Mouse (Mus musculus) olfactory bulb, adult 2 months (tissue): ENCODE measurements at regions not wholly inside any gene's neighbourhood (a gene's known extent, or its start where the extent isn't known, plus 50 kb on each side); places are given as distances from the start of the nearest gene placed in this dataset.

Source experiments
- CTCF ChIP-seq: fragments of 200-500 bp; IDR thresholded peaks from 2 replicates; pipeline ENCODE4 v1.5.1; 2012; ENCODE audit warnings: low read depth, mild to moderate bottlenecking, low read length, moderate library complexity; ENCODE audit not compliant: insufficient read depth
- POLR2A ChIP-seq: fragments of 200-500 bp; IDR thresholded peaks from 2 replicates; pipeline ENCODE4 v1.6.1; 2012; ENCODE audit warnings: mild to moderate bottlenecking, low read depth, low read length, moderate library complexity; ENCODE audit not compliant: insufficient read depth

GRCm38 (mm10) chr4:153003338-153003737, 479.3 kb downstream of the Ajap1 start:
- TF ChIP-seq POLR2A (no peak), CTCF (no peak)
